Mouse (Mus musculus): Measurements from ENCODE around the gene Nme7. TPM values are rescaled to one million over a fixed set of nuclear protein-coding genes. Genes with fewer than 3 reads are reported as not detected.

Gene Nme7
- polyA plus RNA-seq (2015; fragmentation: Nextera tagmentation; extraction: Ambion mirVana): 48.6 and 51.2 TPM in 2 replicates

DNA sequence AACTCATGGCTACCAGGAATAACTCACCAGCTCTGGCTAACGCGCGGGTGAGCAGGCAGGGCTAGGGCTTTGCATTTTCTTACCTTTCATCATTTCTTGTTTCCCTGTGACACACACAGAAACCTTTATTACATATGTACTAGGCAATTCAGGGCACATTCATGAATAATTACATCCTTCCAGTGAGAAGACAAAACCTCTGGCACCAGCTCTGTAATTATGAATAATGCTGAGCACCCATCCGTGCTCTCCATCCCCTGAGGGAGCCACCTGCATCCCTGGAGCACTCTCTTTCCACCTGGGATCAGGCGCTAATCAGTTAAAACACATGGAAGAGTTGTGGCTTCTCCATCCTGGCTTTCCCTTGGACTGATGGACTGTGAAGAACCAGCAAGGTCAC lies at the start of gene Nme7:
TSS of gene Nme7 (plus strand) at position 301 of the 400 bp plus-strand sequence.
- WGBS: 90% methylated on average over 5 of the region's 5 CpGs
- H3K27ac ChIP-seq: no peak within 1 kb of the TSS
- no peak for ATAC-seq (replicated peaks; ENCODE audit: low FRiP score)
- peaks cover 51% of the 10 kb centered on the region for H3K36me3 ChIP-seq
- H3K4me2 ChIP-seq: no peak within 1 kb of the TSS
- H3K4me1 ChIP-seq: peaks cover 21% of the 10 kb centered on the region
- no peak within 1 kb of the TSS for H3K4me3 ChIP-seq (replicated peaks)
- H3K9ac ChIP-seq: no peak within 1 kb of the TSS
- no peaks in the 10 kb centered on the region for H3K27me3 ChIP-seq
- no peaks in the 10 kb centered on the region for H3K9me3 ChIP-seq (replicated peaks)

DNA sequence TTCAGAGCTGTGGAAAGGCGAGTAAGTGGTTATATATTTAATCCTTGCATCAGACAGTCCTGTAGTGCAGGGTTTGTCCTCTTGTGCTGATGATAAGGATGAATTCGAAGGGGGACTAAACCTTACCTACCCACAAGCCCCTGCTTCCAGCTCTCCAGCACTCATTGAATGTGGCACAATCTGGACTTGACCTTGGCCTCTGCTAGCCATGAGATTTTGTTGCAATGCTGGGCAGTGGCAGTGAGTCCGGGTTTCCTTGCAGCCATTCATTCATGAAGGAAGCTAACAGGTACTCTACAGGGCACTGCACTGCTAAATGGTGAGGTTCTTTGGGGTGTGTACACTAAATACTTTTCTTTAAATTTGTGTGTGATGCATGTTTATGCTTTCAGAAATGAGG lies 49.1 kb upstream of the Nme7 start:
- H3K9me3 ChIP-seq (replicated peaks): no peaks in the 10 kb centered on the region
- ATAC-seq (replicated peaks; ENCODE audit: low FRiP score): no peak
- no peak overlapping the region for H3K27ac ChIP-seq
- H3K27me3 ChIP-seq: no peaks in the 10 kb centered on the region
- peaks cover 12% of the 10 kb centered on the region for H3K4me1 ChIP-seq
- no peak overlapping the region for H3K4me2 ChIP-seq
- H3K9ac ChIP-seq: no peak overlapping the region
- peaks cover 7% of the 10 kb centered on the region for H3K36me3 ChIP-seq
- WGBS: 80% methylated on average over 3 of the region's 3 CpGs
- no peak overlapping the region for H3K4me3 ChIP-seq (replicated peaks)

DNA sequence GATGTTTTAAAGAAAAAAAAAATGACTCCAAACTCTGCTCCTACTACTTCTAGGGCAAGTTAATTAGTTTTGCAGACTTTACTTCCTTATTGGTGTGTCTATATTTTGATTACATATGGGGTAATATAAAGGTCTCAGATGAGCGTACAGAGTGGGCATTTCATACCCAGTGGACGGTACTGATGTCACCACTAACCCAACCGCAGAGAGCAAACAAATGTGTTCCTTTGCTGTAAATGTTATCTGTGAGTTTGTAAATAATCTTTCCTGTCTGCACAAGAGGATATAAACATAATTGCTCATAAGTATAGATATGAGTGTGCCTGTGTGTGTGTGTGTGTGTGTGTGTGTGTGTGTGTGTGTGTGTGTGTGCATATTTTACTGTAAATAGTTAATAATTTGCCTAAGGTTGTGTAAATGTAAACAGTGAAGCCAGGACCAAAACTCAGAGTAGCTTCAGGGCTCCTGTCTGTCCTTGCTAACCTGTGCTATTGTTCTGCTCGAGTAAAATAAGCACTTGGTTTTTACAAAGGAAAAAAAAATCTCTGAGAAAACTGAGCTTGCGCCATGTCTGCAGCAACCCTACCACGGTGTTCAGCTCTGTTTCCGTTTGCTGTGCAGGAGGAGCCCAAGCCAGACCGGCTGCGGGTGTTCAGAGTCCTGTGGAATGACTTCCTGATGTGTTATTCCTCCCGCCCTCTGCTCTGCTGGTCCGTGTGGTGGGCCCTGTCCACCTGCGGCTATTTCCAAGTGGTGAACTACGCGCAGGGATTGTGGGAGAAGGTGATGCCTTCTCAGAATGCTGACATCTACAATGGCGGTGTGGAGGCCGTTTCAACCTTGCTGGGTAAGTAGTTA lies 43.5 kb upstream of the Nme7 start:
- peaks cover 40% of the 10 kb centered on the region for H3K36me3 ChIP-seq
- H3K27me3 ChIP-seq: no peaks in the 10 kb centered on the region
- no peak overlapping the region for H3K9ac ChIP-seq
- H3K9me3 ChIP-seq (replicated peaks): no peaks in the 10 kb centered on the region
- H3K4me2 ChIP-seq: no peak overlapping the region
- WGBS: 72% methylated on average over 16 of the region's 16 CpGs
- H3K4me1 ChIP-seq: no peaks in the 10 kb centered on the region
- 0 out of 2 replicates have a peak, but pooled peaks have one; percentile 22 for ATAC-seq (replicated peaks; ENCODE audit: low FRiP score)
- peak overlapping the region; percentile 48; the same call in 1 of the 2 replicates for H3K27ac ChIP-seq
- H3K4me3 ChIP-seq (replicated peaks): no peak overlapping the region

DNA sequence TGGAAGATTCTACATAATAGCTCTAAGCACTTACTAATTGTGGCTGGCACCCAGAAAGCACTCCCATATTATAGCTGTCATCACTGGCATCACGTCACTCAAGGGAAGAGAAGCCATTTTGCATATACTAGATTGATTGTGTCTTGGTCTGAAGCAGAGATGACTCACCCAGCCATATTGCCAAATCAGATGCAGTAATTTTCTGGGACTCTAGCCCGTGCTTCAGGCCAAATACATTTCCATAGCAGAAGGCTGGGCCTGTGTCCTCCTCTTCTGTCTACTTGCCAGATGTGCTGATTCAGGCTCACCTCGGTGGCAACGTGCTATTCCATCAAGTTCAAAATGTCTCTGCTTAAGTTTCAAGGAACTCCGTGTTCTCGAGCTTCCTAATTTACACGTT lies 42.4 kb upstream of the Nme7 start:
- Histone ChIP-seq H3K4me3 (replicated peaks) (no peak overlapping the region), H3K36me3 (peaks cover 40% of the 10 kb centered on the region), H3K27ac (no peak overlapping the region), H3K27me3 (no peaks in the 10 kb centered on the region), H3K4me1 (no peaks in the 10 kb centered on the region), H3K9ac (no peak overlapping the region), H3K9me3 (replicated peaks) (no peaks in the 10 kb centered on the region), H3K4me2 (no peak overlapping the region)
- no peak for ATAC-seq (replicated peaks; ENCODE audit: low FRiP score)
- WGBS: 88% methylated on average over 7 of the region's 7 CpGs

DNA sequence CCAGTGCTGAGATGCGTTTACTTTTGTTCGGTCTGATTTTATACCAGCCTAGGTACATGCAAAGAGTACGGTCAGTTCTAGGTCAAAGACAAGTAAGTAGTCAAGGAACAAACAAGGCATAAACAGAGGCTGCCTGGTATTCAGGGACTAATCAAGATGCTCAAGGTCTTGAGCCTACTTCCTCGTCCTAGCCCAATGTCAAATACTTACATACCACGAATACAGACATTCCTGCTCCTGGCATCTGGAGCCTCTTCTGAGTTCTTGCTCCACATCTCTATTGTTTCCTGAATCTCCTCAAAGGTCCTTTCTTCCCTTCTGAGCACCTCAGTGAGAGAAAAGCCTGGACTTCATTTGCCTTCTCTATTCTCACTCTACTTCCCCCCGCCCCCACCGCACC lies 33.0 kb upstream of the Nme7 start:
- peaks cover 4% of the 10 kb centered on the region; the same call in 1 of the 2 replicates for H3K4me1 ChIP-seq
- no peaks in the 10 kb centered on the region for H3K9me3 ChIP-seq (replicated peaks)
- ATAC-seq (replicated peaks; ENCODE audit: low FRiP score): no peak
- H3K27me3 ChIP-seq: no peaks in the 10 kb centered on the region
- no peak overlapping the region for H3K27ac ChIP-seq
- 83% methylated on average over 7 of the region's 7 CpGs for WGBS
- no peaks in the 10 kb centered on the region for H3K36me3 ChIP-seq
- H3K4me3 ChIP-seq (replicated peaks): no peak overlapping the region
- no peak overlapping the region for H3K4me2 ChIP-seq
- no peak overlapping the region for H3K9ac ChIP-seq

DNA sequence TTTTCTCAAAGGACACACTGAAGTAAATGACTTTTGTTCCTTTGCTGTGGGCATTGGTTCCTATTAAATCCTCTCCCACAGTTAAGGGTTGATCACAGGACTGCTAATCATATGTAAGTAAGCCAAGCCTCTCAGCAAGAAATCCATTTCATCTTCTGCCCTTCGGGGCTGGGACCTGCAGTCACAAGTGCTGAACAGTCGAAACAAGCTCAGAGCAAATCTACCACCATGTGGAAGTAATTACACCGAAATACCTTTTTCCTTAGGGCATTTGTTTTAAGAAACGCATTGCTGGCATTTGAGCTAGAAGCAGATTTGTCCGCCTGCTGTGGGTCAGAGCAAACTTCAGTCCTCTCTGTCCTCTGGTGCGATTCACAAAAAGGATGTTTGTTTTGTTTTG lies 30.3 kb upstream of the Nme7 start:
- Histone ChIP-seq H3K4me3 (replicated peaks) (no peak overlapping the region), H3K9me3 (replicated peaks) (no peaks in the 10 kb centered on the region), H3K4me1 (peaks cover 5% of the 10 kb centered on the region; the same call in 1 of the 2 replicates), H3K27me3 (no peaks in the 10 kb centered on the region), H3K4me2 (no peak overlapping the region), H3K27ac (no peak overlapping the region), H3K36me3 (no peaks in the 10 kb centered on the region), H3K9ac (no peak overlapping the region)
- ATAC-seq (replicated peaks; ENCODE audit: low FRiP score): no peak
- WGBS: 71% methylated on average over 6 of the region's 6 CpGs

DNA sequence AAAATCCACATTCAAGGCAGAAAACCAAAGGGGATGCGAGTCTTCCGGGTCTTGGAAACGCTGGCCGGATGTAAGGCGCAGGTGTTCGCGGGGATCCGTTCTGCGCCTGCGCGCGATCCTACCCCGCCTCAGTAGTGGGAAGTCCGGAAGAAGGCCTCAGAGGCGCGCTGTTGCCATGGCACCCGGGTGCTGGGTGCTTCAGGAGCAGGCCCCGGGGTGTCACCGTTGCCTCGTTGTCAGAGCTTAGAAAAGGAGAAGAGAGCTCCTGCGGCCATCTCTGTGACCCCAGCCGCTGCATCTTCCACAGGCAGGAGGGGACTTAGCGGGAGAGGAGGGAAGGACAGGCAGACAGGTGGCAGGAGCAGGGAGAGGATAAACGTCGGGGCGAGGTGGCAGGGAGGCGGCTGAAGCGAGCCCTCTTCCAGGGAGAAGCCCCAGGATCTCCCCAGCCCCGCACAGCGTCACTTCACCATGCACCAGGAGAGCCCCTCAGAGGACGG lies 28.4 kb upstream of the Nme7 start, which contains the start of gene Ccdc181:
TSS of gene Ccdc181 (plus strand) at position 131 of the 500 bp plus-strand sequence.
- Histone ChIP-seq H3K4me2 (peak within 1 kb of the TSS; percentile 85), H3K9me3 (replicated peaks) (no peaks in the 10 kb centered on the region), H3K27ac (0 out of 2 replicates have a peak within 1 kb of the TSS, but pooled peaks have one; percentile 57), H3K36me3 (no peaks in the 10 kb centered on the region), H3K27me3 (no peaks in the 10 kb centered on the region), H3K9ac (peak within 1 kb of the TSS; percentile 48), H3K4me3 (replicated peaks) (peak within 1 kb of the TSS; percentile 63), H3K4me1 (peaks cover 5% of the 10 kb centered on the region; the same call in 1 of the 2 replicates)
- WGBS: under 1% methylated on average over 31 of the region's 31 CpGs
- peak; percentile 99 for ATAC-seq (replicated peaks; ENCODE audit: low FRiP score)

DNA sequence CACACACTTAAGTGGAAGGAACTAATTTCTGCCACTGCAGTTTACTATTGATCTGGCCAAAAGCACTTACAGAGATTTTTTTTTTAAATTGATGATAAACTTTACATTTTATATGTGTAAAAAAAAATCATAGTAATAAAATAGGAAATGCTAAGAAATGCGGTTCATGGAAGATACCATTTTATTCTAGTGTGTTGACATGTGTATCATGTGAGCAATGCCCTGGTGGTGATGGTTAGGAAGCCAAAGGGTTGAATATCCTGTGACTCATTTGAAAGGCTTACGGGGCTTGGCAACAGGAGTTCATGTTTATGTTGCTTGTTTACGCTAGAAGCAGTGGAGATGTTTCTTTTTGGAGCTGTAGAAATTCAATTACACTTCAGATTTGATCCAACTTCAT lies 27.4 kb upstream of the Nme7 start:
- H3K4me1 ChIP-seq: peaks cover 5% of the 10 kb centered on the region; the same call in 1 of the 2 replicates
- H3K36me3 ChIP-seq: no peaks in the 10 kb centered on the region
- 89% methylated on average over 3 of the region's 3 CpGs for WGBS
- H3K4me2 ChIP-seq: no peak overlapping the region
- H3K9me3 ChIP-seq (replicated peaks): no peaks in the 10 kb centered on the region
- ATAC-seq (replicated peaks; ENCODE audit: low FRiP score): no peak
- H3K9ac ChIP-seq: no peak overlapping the region
- no peaks in the 10 kb centered on the region for H3K27me3 ChIP-seq
- H3K4me3 ChIP-seq (replicated peaks): no peak overlapping the region
- no peak overlapping the region for H3K27ac ChIP-seq

DNA sequence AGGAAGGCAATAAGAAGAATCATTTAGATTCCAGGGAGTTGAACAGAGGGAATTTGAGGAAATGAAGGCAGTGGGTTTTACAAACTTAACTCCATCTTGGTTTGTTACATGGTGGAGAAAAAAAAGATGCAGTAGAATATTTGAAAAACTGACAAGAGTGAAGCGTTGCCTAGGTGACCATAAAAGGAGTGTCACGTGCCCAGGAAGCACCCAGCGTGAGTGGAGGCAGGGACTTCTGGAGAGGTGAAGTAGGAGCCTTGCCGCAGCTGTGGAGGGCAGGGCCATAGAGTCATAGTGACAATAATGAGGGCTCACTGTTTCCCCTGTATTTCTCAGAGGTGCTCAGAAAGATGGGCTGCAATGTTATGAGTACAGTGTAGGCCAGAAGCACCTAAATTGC lies 24.6 kb upstream of the Nme7 start:
- Histone ChIP-seq H3K4me1 (peaks cover 5% of the 10 kb centered on the region; the same call in 1 of the 2 replicates), H3K27ac (no peak overlapping the region), H3K36me3 (0 out of 2 replicates have a peak, but pooled peaks cover 3% of the 10 kb centered on the region), H3K4me2 (no peak overlapping the region), H3K4me3 (replicated peaks) (no peak overlapping the region), H3K27me3 (no peaks in the 10 kb centered on the region), H3K9ac (no peak overlapping the region), H3K9me3 (replicated peaks) (no peaks in the 10 kb centered on the region)
- WGBS: 69% methylated on average over 4 of the region's 4 CpGs
- no peak for ATAC-seq (replicated peaks; ENCODE audit: low FRiP score)

DNA sequence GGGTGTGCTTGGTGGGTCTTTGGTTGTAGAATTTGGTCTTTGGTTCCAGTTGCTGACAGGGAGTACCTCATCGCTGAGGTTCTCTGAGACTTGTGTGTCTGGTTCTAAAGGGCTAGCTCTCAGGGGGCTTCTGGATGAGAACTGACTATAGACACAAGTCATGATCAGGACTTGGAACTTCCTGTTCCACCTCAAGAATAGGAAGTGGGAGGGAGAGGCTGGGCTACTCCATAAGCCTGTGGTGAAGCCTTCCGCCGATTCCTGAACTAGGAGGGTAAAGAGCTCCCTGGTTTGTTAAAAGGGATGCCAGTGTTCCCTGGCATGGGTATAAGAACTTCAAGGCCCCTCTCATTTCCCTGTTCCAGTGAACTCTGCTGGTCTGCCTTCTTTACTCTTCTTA lies 19.9 kb upstream of the Nme7 start:
- H3K9me3 ChIP-seq (replicated peaks): no peaks in the 10 kb centered on the region
- WGBS: 93% methylated on average over 3 of the region's 3 CpGs
- peaks cover 5% of the 10 kb centered on the region; the same call in 1 of the 2 replicates for H3K4me1 ChIP-seq
- 0 out of 2 replicates have a peak, but pooled peaks cover 3% of the 10 kb centered on the region for H3K36me3 ChIP-seq
- H3K9ac ChIP-seq: no peak overlapping the region
- no peak overlapping the region for H3K4me2 ChIP-seq
- H3K27ac ChIP-seq: no peak overlapping the region
- no peak for ATAC-seq (replicated peaks; ENCODE audit: low FRiP score)
- H3K27me3 ChIP-seq: no peaks in the 10 kb centered on the region
- no peak overlapping the region for H3K4me3 ChIP-seq (replicated peaks)

DNA sequence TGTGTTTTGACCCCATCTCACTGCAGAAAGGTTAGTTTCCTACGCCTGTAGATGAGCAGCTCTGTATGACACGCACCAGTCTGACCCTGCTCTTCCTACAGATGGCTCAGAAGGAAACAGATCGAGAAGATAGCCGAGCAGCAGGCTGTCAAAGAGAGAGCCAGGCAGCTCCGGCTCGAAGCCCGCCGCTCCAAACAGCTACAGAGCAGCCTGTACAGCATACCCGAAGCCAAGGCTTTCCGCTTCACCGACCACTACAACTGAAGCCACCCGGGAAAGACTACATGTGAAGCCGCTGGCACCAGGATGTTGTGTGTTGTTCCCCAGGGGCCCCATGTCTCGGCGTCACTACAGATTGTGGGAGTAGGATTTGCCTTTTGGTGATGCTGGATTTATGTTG lies 16.5 kb upstream of the Nme7 start:
- H3K27ac ChIP-seq: no peak overlapping the region; the same call in 1 of the 2 replicates
- no peak overlapping the region for H3K9ac ChIP-seq
- H3K4me1 ChIP-seq: peaks cover 5% of the 10 kb centered on the region; the same call in 1 of the 2 replicates
- H3K27me3 ChIP-seq: no peaks in the 10 kb centered on the region
- ATAC-seq (replicated peaks; ENCODE audit: low FRiP score): peak; percentile 73; the same call in 1 of the 2 replicates
- no peaks in the 10 kb centered on the region for H3K9me3 ChIP-seq (replicated peaks)
- 36% methylated on average over 15 of the region's 15 CpGs for WGBS
- H3K4me2 ChIP-seq: peak overlapping the region; percentile 27
- peaks cover 27% of the 10 kb centered on the region for H3K36me3 ChIP-seq
- H3K4me3 ChIP-seq (replicated peaks): no peak overlapping the region

DNA sequence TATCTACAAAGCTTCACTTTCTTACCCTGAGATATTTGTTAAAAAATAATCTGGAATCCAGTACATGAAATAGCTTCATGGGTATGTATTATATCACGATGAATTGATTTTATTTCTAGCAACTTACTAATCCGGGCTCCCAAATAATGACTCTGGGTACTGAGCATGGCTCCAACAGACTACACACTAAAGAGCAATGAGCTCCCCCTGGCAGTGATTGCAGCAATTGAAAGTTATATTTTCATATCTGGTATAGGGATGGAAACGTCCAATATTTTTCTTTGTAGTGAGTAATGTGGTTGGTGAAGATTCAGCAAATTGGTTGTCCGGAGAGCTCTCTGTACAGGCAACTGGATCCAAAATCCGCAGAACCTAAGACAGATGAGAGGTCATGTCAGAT lies 11.9 kb upstream of the Nme7 start:
- no peaks in the 10 kb centered on the region for H3K9me3 ChIP-seq (replicated peaks)
- no peaks in the 10 kb centered on the region for H3K27me3 ChIP-seq
- H3K4me3 ChIP-seq (replicated peaks): no peak overlapping the region
- H3K36me3 ChIP-seq: peaks cover 60% of the 10 kb centered on the region
- H3K4me1 ChIP-seq: peaks cover 5% of the 10 kb centered on the region; the same call in 1 of the 2 replicates
- H3K9ac ChIP-seq: no peak overlapping the region
- 88% methylated on average over 5 of the region's 5 CpGs for WGBS
- ATAC-seq (replicated peaks; ENCODE audit: low FRiP score): no peak
- H3K27ac ChIP-seq: no peak overlapping the region
- H3K4me2 ChIP-seq: no peak overlapping the region

Data from kidney, embryonic 15.5 days (tissue).